Mouse (Mus musculus) ES-E14 (cell line): ENCODE results near the gene Oat. TPM values are rescaled to one million over a fixed set of nuclear protein-coding genes. Genes with fewer than 3 reads are reported as not detected.

ENCODE experiments used
- DNase-seq: peaks from one replicate; pipeline ENCODE4 v3.0.0-alpha.2; 2013; ENCODE audit warnings: low read depth, low spot score
- H3K27ac ChIP-seq: 2 replicates; pipeline ENCODE4 v1.5.1; 2012; ENCODE audit warnings: low read depth, mild to moderate bottlenecking, low read length, moderate library complexity, mixed read lengths; ENCODE audit not compliant: poor library complexity, insufficient read depth, severe bottlenecking
- H3K36me3 ChIP-seq: 2 replicates; pipeline ENCODE4 v1.6.1; 2012; ENCODE audit warnings: mild to moderate bottlenecking, low read length, moderate library complexity, mixed read lengths; ENCODE audit not compliant: control insufficient read depth, poor library complexity, insufficient read depth, severe bottlenecking
- H3K4me1 ChIP-seq, 2 experiments: fragments of 150-350 bp in 1 of 2; sonication (generic) in 1 of 2; 2 replicates each; pipeline ENCODE4 v1.6.1; 2012; ENCODE audit warnings: low read length in 2 of 2, mild to moderate bottlenecking in 1 of 2, mixed read lengths in 1 of 2; ENCODE audit not compliant: control insufficient read depth in 2 of 2, insufficient read depth in 2 of 2, poor library complexity in 1 of 2
- H3K4me3 ChIP-seq, 2 experiments: fragments of 150-350 bp in 1 of 2; sonication (generic) in 1 of 2; 2 replicates each; pipeline ENCODE4 v1.5.1; 2012; ENCODE audit warnings: low read length in 2 of 2, low read depth in 1 of 2, mild to moderate bottlenecking in 1 of 2, mixed read lengths in 1 of 2; ENCODE audit not compliant: insufficient read depth in 1 of 2, poor library complexity in 1 of 2, severe bottlenecking in 1 of 2
- H3K9ac ChIP-seq: 2 replicates; pipeline ENCODE4 v1.6.1; 2012; ENCODE audit warnings: low read depth, mild to moderate bottlenecking, low read length, mixed read lengths; ENCODE audit not compliant: poor library complexity, insufficient read depth, severe bottlenecking
- H3K9me3 ChIP-seq: fragments of 150-350 bp; sonication (generic); 2 replicates; pipeline ENCODE4 v1.6.1; 2012; ENCODE audit warnings: low read depth, mild to moderate bottlenecking, low read length; ENCODE audit not compliant: control insufficient read depth, insufficient read depth
- CHD2 ChIP-seq: IDR thresholded peaks from 2 replicates; pipeline ENCODE4 v1.6.1; 2014; ENCODE audit warnings: mild to moderate bottlenecking, low read depth, low read length, inconsistent platforms
- HCFC1 ChIP-seq: IDR thresholded peaks from 2 replicates; pipeline ENCODE4 v1.6.1; 2012; ENCODE audit warnings: low read length, inconsistent platforms, borderline replicate concordance; ENCODE audit not compliant: insufficient read depth
- MAFK ChIP-seq: IDR thresholded peaks from 2 replicates; pipeline ENCODE4 v1.6.1; 2014; ENCODE audit warnings: mild to moderate bottlenecking, low read depth, low read length, inconsistent platforms; ENCODE audit not compliant: insufficient read depth
- ZC3H11A ChIP-seq: IDR thresholded peaks from 2 replicates; pipeline ENCODE4 v1.6.1; 2012; ENCODE audit warnings: low read depth, mild to moderate bottlenecking, inconsistent platforms, low read length, borderline replicate concordance
- ZNF384 ChIP-seq: IDR thresholded peaks from 2 replicates; pipeline ENCODE4 v1.6.1; 2012; ENCODE audit warnings: low read depth, low read length, inconsistent platforms
- in situ Hi-C, 2 experiments: fragments of 600-800 bp; cut with MboI; formaldehyde crosslinking; loops; one replicate each; pipeline ENCODE4 v1.15.1; 2025; ENCODE audit warnings: low sequenced_read_pairs in 2 of 2, inconsistent platforms in 1 of 2; ENCODE audit not compliant: unreplicated experiment in 2 of 2
- total RNA-seq: library from RNA; depleted of rRNA; stranded (reverse); fragments of 300-350 nt; gene quantifications from 2 replicates; pipeline ENCODE4 v1.2.3, GENCODE M21; 2012

Oat gene
- total RNA-seq, 1 experiment, result 60.2 TPM

DNA sequence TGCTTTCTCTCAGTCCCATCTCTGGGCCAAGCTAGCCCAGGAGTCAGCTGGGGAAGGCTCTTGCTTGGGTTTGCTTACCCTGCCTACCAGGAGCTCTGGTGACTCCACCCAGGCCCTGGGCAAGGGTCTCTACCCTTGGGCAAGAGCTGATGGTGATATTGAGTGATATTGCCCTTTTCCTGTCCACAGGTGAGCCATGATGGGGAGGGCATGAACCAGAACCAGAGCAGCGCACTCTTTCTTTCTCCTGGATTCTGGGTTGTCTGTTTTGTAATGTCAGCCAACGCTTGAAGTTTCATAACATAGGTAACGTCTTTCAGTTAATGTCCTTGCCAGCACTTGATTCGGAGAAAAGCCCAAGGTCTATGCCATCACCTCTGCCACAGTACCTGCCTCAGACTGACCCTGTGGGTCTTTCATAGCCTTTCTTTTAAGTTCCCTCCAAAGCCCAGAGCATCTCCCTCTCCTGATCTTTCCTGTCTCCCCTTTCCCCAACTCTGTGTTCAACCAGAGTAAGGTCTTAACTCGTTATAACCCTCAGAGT lies 40.9 kb upstream of the Oat start:
- in situ Hi-C loops, result no loop called here

DNA sequence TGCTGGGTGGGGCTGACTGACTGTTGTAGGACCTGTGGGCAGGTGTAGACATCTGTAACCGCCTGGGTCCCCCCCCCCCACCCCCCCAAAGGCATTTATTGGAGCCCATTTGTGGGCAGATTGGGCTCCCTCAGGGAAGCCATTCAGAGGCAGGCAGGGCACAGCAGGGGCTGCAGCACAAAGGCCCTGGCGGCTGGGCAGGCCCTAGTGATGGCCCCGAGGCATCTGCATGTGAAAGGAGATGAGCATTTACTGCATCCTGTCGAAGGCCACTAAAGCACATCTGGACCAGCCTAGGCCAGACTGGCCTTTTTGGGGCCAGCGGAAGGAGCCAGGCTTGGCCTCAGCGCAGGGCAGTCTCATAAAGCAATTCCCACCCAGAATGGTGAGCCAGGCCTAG lies 40.2 kb upstream of the Oat start:
- Histone ChIP-seq H3K4me1 (peaks cover 2 to 31% of the 10 kb centered on the region in 2 experiments; a peak in 3 of 4 replicates), H3K36me3 (no peaks in the 10 kb centered on the region), H3K4me3 (no peak overlapping the region), H3K9ac (no peak overlapping the region), H3K9me3 (no peaks in the 10 kb centered on the region), H3K27ac (no peak overlapping the region)
- no peak for DNase-seq
- no peak for TF ChIP-seq ZNF384
- TF ChIP-seq MAFK, result no peak
- TF ChIP-seq HCFC1, result no peak
- no peak for TF ChIP-seq ZC3H11A
- no peak for TF ChIP-seq CHD2
- in situ Hi-C loops, result no loop called here

More for the DNA sequence above, 40.9 kb upstream of the Oat start:
- H3K4me1 ChIP-seq, result peaks cover 2 to 31% of the 10 kb centered on the region in 2 experiments; a peak in 3 of 4 replicates
- H3K36me3 ChIP-seq, result no peaks in the 10 kb centered on the region
- no peak for DNase-seq
- no peak overlapping the region for H3K9ac ChIP-seq
- no peak overlapping the region for H3K27ac ChIP-seq
- no peaks in the 10 kb centered on the region for H3K9me3 ChIP-seq
- TF ChIP-seq CHD2 (no peak), ZC3H11A (no peak), HCFC1 (no peak), MAFK (no peak), ZNF384 (no peak)
- H3K4me3 ChIP-seq, result no peak overlapping the region

DNA sequence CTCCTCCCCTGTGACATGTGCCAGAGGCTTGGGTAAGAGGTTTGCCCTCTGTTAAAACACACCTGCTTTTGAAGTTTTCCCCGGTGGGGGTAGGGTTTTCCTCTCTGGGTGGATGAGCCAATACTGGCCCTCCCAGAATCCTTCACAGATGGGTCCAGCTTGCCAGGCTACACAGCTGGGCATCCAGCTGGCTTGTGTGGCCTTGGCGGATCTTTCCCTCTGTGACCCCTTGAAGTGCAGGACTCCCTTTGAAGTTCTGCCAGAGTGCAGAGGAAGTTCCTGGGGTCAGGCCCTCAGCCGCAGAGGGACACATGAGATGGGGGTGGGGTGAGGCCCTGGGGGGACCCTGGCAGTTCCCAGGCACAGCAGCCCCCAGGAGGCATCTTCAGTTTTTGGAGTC lies 39.1 kb upstream of the Oat start:
- in situ Hi-C loops, result no loop called here
- Histone ChIP-seq H3K4me1 (peaks cover 2 to 31% of the 10 kb centered on the region in 2 experiments; a peak in 3 of 4 replicates), H3K9ac (no peak overlapping the region), H3K36me3 (no peaks in the 10 kb centered on the region), H3K27ac (no peak overlapping the region), H3K4me3 (no peak overlapping the region), H3K9me3 (no peaks in the 10 kb centered on the region)
- TF ChIP-seq ZNF384 (no peak), HCFC1 (no peak), ZC3H11A (no peak), CHD2 (no peak), MAFK (no peak)
- DNase-seq, result no peak

DNA sequence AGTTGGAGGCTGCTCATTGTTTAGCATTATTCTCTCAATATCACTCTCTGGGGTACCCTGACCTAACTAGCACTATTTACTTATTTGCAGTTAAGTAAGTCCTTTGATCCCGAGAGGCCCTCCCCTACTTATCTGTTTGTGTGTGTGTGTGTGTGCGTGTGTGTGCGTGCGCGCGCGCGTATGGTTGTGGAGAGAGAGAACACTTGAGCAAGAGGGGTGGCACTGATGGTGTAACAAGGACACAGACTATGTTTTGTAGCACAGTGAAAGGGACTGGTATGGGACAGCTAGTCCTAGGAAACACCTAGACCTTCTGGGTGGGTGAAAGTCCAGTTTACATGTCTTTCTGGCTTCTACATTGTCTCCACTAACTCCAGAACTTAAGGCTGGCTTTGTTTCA lies 35.3 kb upstream of the Oat start:
- Histone ChIP-seq H3K36me3 (no peaks in the 10 kb centered on the region), H3K9me3 (no peaks in the 10 kb centered on the region), H3K4me3 (no peak overlapping the region), H3K9ac (no peak overlapping the region), H3K27ac (no peak overlapping the region), H3K4me1 (peaks cover 2 to 20% of the 10 kb centered on the region in 2 experiments; a peak in 3 of 4 replicates)
- TF ChIP-seq ZNF384 (no peak), CHD2 (no peak), ZC3H11A (no peak)
- no peak for DNase-seq
- in situ Hi-C loops, result no loop called here
